Mouse (Mus musculus) spleen, adult 2 months (tissue): ENCODE data around the gene Gpr183. TPM values are rescaled to one million over a fixed set of nuclear protein-coding genes. Genes with fewer than 3 reads are reported as not detected.

Source experiments
- DNase-seq, 2 experiments: peaks; one replicate each; pipeline versions ENCODE4 v3.0.0 to v3.0.0-alpha.2; 2012 to 2021; ENCODE audit warnings: low spot score in 2 of 2, low read depth in 1 of 2
- H3K27ac ChIP-seq: fragments of 200-500 bp; 2 replicates; pipeline ENCODE4 v1.5.1; 2012; ENCODE audit warnings: low read length, inconsistent platforms; ENCODE audit not compliant: insufficient read depth
- H3K27me3 ChIP-seq: fragments of 200-500 bp; 2 replicates; pipeline ENCODE4 v1.6.1; 2012; ENCODE audit warnings: mild to moderate bottlenecking, moderate library complexity, low read length, inconsistent platforms; ENCODE audit not compliant: control insufficient read depth, insufficient read depth
- H3K36me3 ChIP-seq: fragments of 200-500 bp; 2 replicates; pipeline ENCODE4 v1.6.1; 2012; ENCODE audit warnings: mild to moderate bottlenecking, low read length, inconsistent platforms; ENCODE audit not compliant: control insufficient read depth, insufficient read depth
- H3K4me1 ChIP-seq: fragments of 200-500 bp; 2 replicates; pipeline ENCODE4 v1.6.1; 2011; ENCODE audit warnings: inconsistent platforms; ENCODE audit not compliant: control insufficient read depth, insufficient read depth, insufficient read length
- H3K4me3 ChIP-seq: fragments of 200-500 bp; 2 replicates; pipeline ENCODE4 v1.5.1; 2011; ENCODE audit warnings: mild to moderate bottlenecking, inconsistent platforms; ENCODE audit not compliant: insufficient read depth, insufficient read length; ENCODE audit errors: extremely low read depth
- CTCF ChIP-seq: fragments of 200-500 bp; IDR thresholded peaks from 2 replicates; pipeline ENCODE4 v1.5.1; 2011; ENCODE audit warnings: mild to moderate bottlenecking, inconsistent platforms; ENCODE audit not compliant: insufficient read depth, insufficient read length, insufficient replicate concordance; ENCODE audit errors: extremely low read depth
- POLR2A ChIP-seq: fragments of 200-500 bp; IDR thresholded peaks from 2 replicates; pipeline ENCODE4 v1.6.1; 2011; ENCODE audit warnings: low read depth, low read length, inconsistent platforms
- WGBS: fragments of 180-500 bp; shearing (Covaris S2); methylation state at CpG from one replicate; pipeline ENCODE4 v1.1.7; 2018; 5-methylcytosine and 5-hydroxymethylcytosine counted together
- polyA plus RNA-seq: library from polyadenylated mRNA; depleted of rRNA; stranded (reverse); fragments of >200 nt; gene quantifications from 2 replicates; pipeline ENCODE4 v1.2.3, GENCODE M21; 2012

Gene Gpr183
- polyA plus RNA-seq, 1 experiment: 19.3 TPM

DNA sequence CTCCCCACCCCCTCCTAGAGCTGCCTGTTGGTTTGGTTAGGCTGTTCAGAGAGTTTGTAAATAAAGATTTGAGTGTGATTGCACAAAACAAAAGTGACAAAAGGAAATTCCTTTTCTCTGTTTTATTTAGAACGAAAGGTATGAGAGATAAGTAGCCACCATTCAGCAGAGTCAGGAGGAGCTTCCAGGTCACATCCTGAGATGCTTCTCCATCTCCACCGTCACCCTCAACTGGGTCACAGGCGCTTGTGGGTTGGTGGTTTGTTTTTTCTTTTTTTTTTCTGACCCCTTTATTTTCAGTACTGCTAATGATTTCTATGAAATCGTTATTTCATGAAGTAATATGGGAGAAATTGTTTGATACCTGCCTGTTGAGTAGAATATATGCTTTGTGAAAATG lies 28.6 kb downstream of the Gpr183 start:
- DNase-seq: peak in 1 of 2 experiments; percentile 1
- WGBS: 84% methylated on average over 4 of the region's 4 CpGs
- H3K27ac ChIP-seq: no peak overlapping the region
- H3K4me3 ChIP-seq: no peak overlapping the region
- TF ChIP-seq CTCF (no peak), POLR2A (no peak)
- peaks cover 2% of the 10 kb centered on the region; the same call in 1 of the 2 replicates for H3K36me3 ChIP-seq
- no peaks in the 10 kb centered on the region for H3K27me3 ChIP-seq
- H3K4me1 ChIP-seq: peaks cover 40% of the 10 kb centered on the region

DNA sequence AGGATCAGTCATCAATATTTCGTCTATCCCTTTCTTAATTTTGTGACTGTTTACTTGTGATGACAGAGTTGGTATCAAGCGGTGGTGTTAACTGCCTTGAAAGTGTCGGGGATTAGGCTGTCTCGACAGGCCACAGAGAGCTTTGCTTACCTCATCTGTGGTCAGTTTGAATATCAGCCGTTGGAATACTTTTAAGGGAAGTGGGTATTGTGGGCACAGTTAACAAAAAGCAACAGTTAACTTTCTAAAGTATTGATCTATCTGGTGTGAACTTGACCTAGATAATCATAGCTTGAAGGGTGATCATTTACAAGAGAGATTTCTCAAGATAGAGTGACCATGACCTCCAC lies 30.4 kb downstream of the Gpr183 start:
- WGBS: 45% methylated on average over 5 of the region's 5 CpGs
- peaks cover 48% of the 10 kb centered on the region for H3K4me1 ChIP-seq

DNA sequence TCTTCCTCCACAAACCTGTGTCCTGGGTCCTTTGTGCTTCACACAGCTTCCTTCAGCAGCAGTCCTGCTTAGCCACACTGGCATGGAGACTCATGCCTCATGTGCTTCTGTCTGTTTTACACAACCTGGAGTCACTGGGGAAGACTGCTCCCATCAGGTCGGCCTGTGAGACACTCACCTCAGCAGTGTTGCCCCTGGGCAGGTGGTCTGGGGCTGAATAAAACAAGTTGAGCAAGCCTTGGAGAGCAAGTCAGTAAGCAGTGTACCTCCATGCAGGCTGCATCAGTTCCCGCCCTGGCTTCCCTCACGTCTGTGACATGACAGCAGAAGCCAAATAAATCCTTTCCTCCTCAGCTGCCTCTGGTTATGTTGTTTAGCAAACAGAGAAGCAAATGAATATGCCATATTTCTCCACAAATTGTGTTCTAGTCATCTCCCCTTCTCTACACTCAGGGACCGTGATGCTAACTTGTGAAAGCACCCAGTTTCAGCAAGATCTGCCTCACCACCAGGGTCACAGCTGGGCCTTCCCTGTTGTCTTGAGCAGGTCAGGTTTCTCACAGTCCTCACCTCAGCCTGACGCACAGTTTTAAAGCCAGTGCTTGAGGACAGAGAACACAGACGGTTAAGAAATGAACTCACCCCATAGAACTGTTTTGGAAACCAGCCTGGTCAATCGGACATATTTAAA lies 30.9 kb downstream of the Gpr183 start:
- WGBS: 84% methylated on average over 7 of the region's 7 CpGs
- H3K4me1 ChIP-seq: peaks cover 47% of the 10 kb centered on the region
- peak overlapping the region; percentile 84 for H3K27ac ChIP-seq
- TF ChIP-seq POLR2A: no peak
- TF ChIP-seq CTCF: no peak
- peaks cover 2% of the 10 kb centered on the region; the same call in 1 of the 2 replicates for H3K36me3 ChIP-seq
- no peak overlapping the region for H3K4me3 ChIP-seq
- H3K27me3 ChIP-seq: no peaks in the 10 kb centered on the region
- peak in 1 of 2 experiments; percentile 7 for DNase-seq

More for the DNA sequence above, 30.4 kb downstream of the Gpr183 start:
- DNase-seq: peak in 1 of 2 experiments; percentile 1
- H3K27ac ChIP-seq: no peak overlapping the region; the same call in 1 of the 2 replicates
- peaks cover 2% of the 10 kb centered on the region; the same call in 1 of the 2 replicates for H3K36me3 ChIP-seq
- no peaks in the 10 kb centered on the region for H3K27me3 ChIP-seq
- H3K4me3 ChIP-seq: no peak overlapping the region
- TF ChIP-seq POLR2A: no peak
- no peak for TF ChIP-seq CTCF

DNA sequence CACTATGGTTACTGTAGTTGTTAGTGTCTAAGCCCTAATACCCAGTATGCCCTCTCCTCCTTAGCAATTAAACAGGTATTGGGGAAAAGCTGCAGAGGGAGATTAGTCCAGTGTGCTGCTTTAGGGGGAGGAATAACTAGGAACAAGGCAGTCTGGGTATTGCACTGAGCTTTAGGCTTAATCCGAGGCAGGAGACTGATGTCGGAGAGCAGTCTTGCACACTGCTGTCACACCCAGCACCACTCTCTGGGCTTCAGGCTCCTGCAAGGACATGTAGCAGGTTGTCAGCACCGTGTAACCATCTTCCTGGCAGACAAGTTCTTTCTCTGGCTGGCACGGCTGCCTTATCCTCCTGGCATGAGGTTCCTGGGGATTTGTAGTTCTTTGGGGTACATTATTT lies 32.8 kb downstream of the Gpr183 start:
- WGBS: 83% methylated on average over 4 of the region's 4 CpGs

DNA sequence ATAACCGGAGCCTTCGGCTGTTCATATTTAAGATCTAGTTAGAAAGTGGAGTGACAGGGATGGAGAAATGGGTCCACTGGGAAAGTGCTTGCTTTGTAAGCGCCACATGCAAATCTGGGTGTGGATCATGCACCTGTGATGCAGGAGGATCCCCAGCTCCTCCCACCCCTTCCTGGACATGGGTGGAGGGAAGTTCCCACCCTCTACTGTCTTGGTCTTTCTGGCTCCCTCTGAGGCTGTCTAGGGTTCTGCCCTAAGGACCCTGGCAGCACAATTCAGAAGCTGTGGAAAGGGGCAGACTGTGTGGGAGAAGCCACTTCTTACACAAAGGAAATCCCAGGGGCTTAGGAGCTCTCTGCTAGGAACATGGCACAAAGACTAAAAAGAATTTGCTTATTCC lies 33.4 kb downstream of the Gpr183 start:
- peaks cover 2% of the 10 kb centered on the region; the same call in 1 of the 2 replicates for H3K36me3 ChIP-seq
- 72% methylated on average over 3 of the region's 3 CpGs for whole genome bisulfite sequencing
- H3K27ac ChIP-seq: peak overlapping the region; percentile 84
- no peak for TF ChIP-seq POLR2A
- no peak for TF ChIP-seq CTCF
- no peak overlapping the region for H3K4me3 ChIP-seq
- H3K27me3 ChIP-seq: no peaks in the 10 kb centered on the region
- peak in 1 of 2 experiments; percentile 67 for DNase-seq
- peaks cover 37% of the 10 kb centered on the region for H3K4me1 ChIP-seq

More for the DNA sequence above, 32.8 kb downstream of the Gpr183 start:
- peak in 1 of 2 experiments; percentile 3 for DNase-seq
- no peak overlapping the region for H3K4me3 ChIP-seq
- H3K36me3 ChIP-seq: peaks cover 2% of the 10 kb centered on the region; the same call in 1 of the 2 replicates
- peaks cover 43% of the 10 kb centered on the region for H3K4me1 ChIP-seq
- TF ChIP-seq POLR2A (no peak), CTCF (no peak)
- no peaks in the 10 kb centered on the region for H3K27me3 ChIP-seq
- peak overlapping the region; percentile 84 for H3K27ac ChIP-seq

DNA sequence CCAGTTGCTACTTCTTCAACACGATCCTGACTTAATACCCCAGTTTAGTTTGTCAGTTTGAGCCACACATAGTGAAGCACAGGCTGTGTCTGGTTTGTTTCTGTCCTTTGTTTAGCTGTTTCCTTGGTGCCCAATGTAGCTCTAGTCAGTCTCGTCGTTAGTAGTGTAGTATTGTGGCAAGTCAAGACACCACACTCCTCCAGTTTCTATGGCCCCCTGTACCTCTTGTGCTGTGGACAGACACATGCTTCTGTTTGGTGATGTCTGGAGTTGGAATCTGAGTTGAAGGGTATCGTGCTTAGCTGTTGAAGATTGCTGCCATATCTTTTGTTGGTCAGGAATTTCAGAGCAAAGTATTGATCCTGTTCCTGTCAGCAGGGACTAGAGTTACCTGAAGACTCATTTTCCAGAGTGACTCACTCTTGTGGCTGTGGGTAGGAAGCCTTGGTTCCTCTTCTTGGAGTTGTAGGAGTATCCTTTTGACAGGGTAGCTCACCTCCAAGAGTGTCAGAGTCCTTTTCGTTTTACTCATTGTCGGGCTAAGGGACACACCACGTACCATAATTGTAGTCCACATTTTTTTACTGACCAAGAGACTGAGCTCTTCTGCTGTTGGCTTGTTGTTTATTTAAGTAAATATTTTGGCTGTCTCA lies 34.1 kb downstream of the Gpr183 start:
- H3K27me3 ChIP-seq: no peaks in the 10 kb centered on the region
- peak; percentile 4 to 61 for DNase-seq
- H3K4me1 ChIP-seq: peaks cover 37% of the 10 kb centered on the region
- whole genome bisulfite sequencing: 51% methylated on average over 7 of the region's 7 CpGs
- H3K27ac ChIP-seq: peak overlapping the region; percentile 79
- TF ChIP-seq CTCF: no peak
- peaks cover 2% of the 10 kb centered on the region; the same call in 1 of the 2 replicates for H3K36me3 ChIP-seq
- H3K4me3 ChIP-seq: no peak overlapping the region
